Mouse (Mus musculus) testis, postnatal 10 days (tissue): ENCODE measurements around the gene Dglucy.

Experiments
- DNase-seq: peaks from one replicate; pipeline ENCODE4 v3.0.0; 2021; ENCODE audit warnings: low spot score

Dglucy gene

DNA sequence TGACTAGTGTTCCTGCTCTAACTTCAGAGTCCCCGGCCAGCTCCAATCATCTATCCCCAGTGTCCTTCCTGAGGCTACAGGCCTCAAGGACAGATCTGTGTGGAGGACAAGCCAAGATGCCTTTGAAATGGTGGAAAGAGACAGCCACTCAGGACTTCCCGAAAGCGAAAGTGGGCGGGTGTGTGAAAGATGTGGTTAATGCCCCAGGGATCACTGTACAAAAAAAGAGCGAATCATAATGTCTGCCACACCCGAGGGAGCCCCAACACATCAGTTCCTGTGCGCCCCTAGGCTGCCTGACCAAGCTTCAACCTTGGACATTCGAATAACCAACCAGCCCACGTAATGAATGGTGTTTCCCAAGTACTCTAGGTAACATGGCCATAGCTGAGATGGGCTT is 149.4 kb downstream of the Dglucy start:
- no peak for DNase-seq

- no peak for DNase-seq
Observed at GRCm38 (mm10) chr12:100931653-100932052, 152.8 kb downstream of the Dglucy start.

GRCm38 (mm10) chr12:100934796-100935195 is 155.9 kb downstream of the Dglucy start:
- DNase-seq = no peak

- DNase-seq = peak; percentile 87
Observed at GRCm38 (mm10) chr12:100936116-100936515, 157.3 kb downstream of the Dglucy start.

GRCm38 (mm10) chr12:100936737-100937136 is 157.9 kb downstream of the Dglucy start:
- no peak for DNase-seq

DNA sequence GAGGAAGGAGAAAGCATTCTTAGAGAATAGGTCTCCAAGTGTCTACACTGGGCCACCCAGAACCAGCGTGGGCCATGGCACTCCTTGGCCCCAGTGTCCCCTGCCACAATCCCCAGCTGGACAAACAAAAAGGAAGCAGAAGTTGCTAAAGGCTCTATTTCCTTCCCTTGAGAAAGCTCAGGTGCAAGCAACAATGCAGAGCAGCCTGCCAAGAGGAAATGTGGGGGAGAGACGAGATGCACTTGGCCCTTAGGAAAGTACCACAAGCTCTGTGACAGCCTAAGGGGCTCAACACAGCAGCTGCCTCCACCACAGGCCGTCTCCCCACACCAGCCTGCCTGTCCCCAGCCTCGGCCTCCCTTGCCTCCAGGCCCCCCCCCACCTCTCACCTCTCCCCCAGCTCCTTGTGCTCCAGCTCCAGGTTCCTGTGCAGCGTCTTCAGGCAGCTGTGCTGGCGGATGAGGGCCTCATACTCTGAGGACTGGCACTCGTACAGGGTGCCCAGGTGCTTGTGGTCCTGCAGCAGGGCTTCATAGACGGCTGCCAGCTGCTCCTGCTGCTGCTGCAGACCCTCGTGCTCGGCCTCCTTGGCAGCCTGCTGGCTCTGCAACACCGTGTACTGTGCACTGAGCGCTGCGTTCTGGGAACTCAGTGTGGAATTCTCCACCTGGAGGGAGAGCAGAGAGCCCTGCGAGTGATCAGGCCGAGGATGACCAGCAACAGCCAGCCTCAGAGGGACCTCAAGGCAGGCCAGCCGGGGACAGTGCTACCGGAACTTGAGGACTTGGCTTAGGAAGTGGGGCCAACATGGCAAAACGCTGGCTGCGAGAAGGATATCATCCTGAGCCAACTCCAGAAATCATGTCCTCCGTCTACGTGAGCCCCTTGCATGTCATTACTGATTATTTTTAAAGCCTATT is 158.8 kb downstream of the Dglucy start:
- no peak for DNase-seq

DNA sequence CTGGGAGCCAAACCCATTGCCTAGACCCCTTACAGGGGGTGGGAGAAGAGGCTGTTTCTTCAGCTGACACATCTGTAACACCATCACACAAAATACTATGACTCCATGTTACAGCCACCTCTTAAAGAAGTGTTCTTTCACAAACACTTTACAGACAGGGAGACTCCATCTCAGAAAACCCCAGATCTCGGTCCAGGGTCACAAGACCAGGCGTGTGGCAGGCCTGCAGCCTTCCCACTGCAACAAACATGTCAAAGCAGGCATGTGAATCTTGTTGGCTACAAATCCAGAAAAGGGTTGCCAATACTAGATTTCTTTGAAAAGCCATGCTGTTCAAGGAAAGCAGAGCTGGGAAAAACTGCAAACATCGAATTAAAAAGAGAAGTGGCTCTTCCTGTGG is 162.5 kb downstream of the Dglucy start:
- no peak for DNase-seq

DNA sequence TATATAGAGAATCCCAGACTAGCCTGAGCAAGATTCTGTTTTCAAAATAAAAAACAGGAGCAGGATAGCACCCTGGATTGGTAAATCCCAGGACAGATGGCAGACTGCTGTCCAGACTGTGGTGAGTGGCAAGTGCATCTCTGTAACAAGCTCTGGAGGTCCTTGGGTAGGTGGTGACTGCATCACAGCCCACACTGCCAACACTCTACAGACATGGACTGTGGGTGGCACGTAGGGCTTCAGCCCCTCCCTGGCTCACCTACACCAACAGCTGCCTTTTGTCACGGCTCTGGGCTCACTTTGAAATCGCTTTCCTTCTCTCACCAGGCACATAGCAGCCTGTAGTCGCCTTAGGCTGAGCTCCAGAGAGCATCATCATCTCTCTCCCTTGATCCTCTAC is 164.3 kb downstream of the Dglucy start:
- DNase-seq = no peak

GRCm38 (mm10) chr12:100944921-100945336 is 166.1 kb downstream of the Dglucy start:
- DNase-seq = peak; percentile 53

DNA sequence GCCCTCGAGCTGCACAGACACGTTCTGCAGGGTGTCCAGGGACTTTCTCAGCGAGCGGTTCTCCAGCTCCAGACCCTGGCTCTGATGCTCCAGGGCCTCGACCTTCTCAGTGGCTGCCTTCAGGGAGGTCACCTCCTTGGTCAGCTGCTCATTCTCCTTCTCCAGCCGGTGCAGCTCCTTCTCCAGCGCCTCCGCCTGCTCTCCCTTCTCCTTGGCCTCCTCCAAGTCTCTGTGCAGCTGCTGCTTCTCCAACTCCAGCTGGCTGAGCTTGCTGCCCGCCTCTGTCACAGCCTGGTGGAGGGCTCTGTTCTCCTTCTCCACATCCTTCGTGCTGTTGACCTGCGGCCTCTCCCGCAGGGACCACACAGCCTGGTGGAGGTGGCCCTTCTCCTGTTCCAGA is 166.6 kb downstream of the Dglucy start:
- DNase-seq = no peak

GRCm38 (mm10) chr12:100945948-100946347 is 167.1 kb downstream of the Dglucy start:
- no peak for DNase-seq
